Mouse (Mus musculus) mouse embryonic stem cell (cell line): ENCODE measurements around the gene Kdelr2.

Experiments
- in situ Hi-C, 2 experiments: fragments of 300-500 bp; cut with MboI; formaldehyde crosslinking; loops; 1 replicate in 1 of 2; 3 replicates in 1 of 2; pipeline ENCODE4 v1.14.3; 2019 to 2020; ENCODE audit warnings: low sequenced_read_pairs in 2 of 2, low pct_unique_long_range_greater_than_20kb in 1 of 2, mixed read lengths in 1 of 2; ENCODE audit not compliant: unreplicated experiment in 1 of 2

Kdelr2 gene

GRCm38 (mm10) chr5:143465156-143466085 lies 61.8 kb downstream of the Kdelr2 start:
- in situ Hi-C loops, result no loop called here

- in situ Hi-C loops, result no loop called here
Observed at GRCm38 (mm10) chr5:143466891-143467669, 63.4 kb downstream of the Kdelr2 start.

- in situ Hi-C loops, result no loop called here
Observed at GRCm38 (mm10) chr5:143467931-143468330, 64.3 kb downstream of the Kdelr2 start.

GRCm38 (mm10) chr5:143469628-143470027 lies 66.0 kb downstream of the Kdelr2 start:
- in situ Hi-C loops, result no loop called here

GRCm38 (mm10) chr5:143470421-143471164 lies 67.0 kb downstream of the Kdelr2 start:
- in situ Hi-C loops, result no loop called here

GRCm38 (mm10) chr5:143471165-143471546 lies 67.5 kb downstream of the Kdelr2 start:
- in situ Hi-C loops, result no loop called here
